Mouse (Mus musculus) embryonic facial prominence, embryonic 12.5 days (tissue): Measurements from ENCODE around the gene Mef2d. TPM values are rescaled to one million over a fixed set of nuclear protein-coding genes. Genes with fewer than 3 reads are reported as not detected.

ENCODE experiments used
- ATAC-seq: fragments of 200-750 bp; cut with Nextera tagmentation; 2 replicates; pipeline ENCODE4 v1.8.0; 2017; ENCODE audit not compliant: insufficient number of reproducible peaks, insufficient read depth, low FRiP score, low TSS enrichment
- H3K27ac ChIP-seq: fragments of 300-500 bp; sonication (generic); 2 replicates; pipeline ENCODE4 v1.5.1; 2016; ENCODE audit warnings: mild to moderate bottlenecking
- H3K27me3 ChIP-seq: fragments of 300-500 bp; sonication (generic); 2 replicates; pipeline ENCODE4 v1.6.1; 2016; ENCODE audit warnings: mild to moderate bottlenecking, moderate library complexity
- H3K36me3 ChIP-seq: fragments of 300-500 bp; sonication (generic); 2 replicates; pipeline ENCODE4 v1.6.1; 2016; ENCODE audit warnings: mild to moderate bottlenecking
- H3K4me1 ChIP-seq: fragments of 300-500 bp; sonication (generic); 2 replicates; pipeline ENCODE4 v1.6.1; 2016
- H3K4me2 ChIP-seq: fragments of 300-500 bp; sonication (generic); replicated peaks from 2 replicates; pipeline ENCODE4 v1.6.1; 2016; ENCODE audit warnings: mild to moderate bottlenecking, moderate library complexity
- H3K4me3 ChIP-seq: fragments of 300-500 bp; sonication (generic); 2 replicates; pipeline ENCODE4 v1.5.1; 2016; ENCODE audit warnings: mild to moderate bottlenecking
- H3K9ac ChIP-seq: fragments of 300-500 bp; sonication (generic); 2 replicates; pipeline ENCODE4 v1.6.1; 2016; ENCODE audit warnings: mild to moderate bottlenecking, moderate library complexity
- H3K9me3 ChIP-seq: fragments of 300-500 bp; sonication (generic); 2 replicates; pipeline ENCODE4 v1.6.1; 2016; ENCODE audit warnings: mild to moderate bottlenecking, moderate library complexity
- WGBS: fragments of 180-500 bp; shearing (Covaris S2); methylation state at CpG from one replicate; pipeline ENCODE4 v1.1.7; 2016; 5-methylcytosine and 5-hydroxymethylcytosine counted together
- polyA plus RNA-seq: library from polyadenylated mRNA; unstranded; fragments of >200 nt; fragmentation: Nextera tagmentation; extraction: Ambion mirVana; gene quantifications from 2 replicates; pipeline ENCODE4 v1.2.1, GENCODE M21; 2016

The Mef2d gene
- polyA plus RNA-seq, 1 experiment from 2014 or later = 17.7 TPM

- Histone ChIP-seq H3K27me3 (peaks cover 4% of the 10 kb centered on the region), H3K4me3 (peak overlapping the region; percentile 54), H3K9ac (peak overlapping the region; percentile 71), H3K36me3 (no peaks in the 10 kb centered on the region), H3K4me2 (peak overlapping the region; percentile 90), H3K4me1 (peaks cover 30% of the 10 kb centered on the region), H3K27ac (peak overlapping the region; percentile 93), H3K9me3 (no peaks in the 10 kb centered on the region)
- under 1% methylated on average over 32 of the region's 32 CpGs for WGBS
- 0 out of 2 replicates have a peak, but pooled peaks have one; percentile 45 for ATAC-seq
These were observed 3.6 kb upstream of the Mef2d start for GRCm38 (mm10) chr3:88138336-88139242.

- Histone ChIP-seq H3K4me2 (peak overlapping the region; percentile 90), H3K36me3 (no peaks in the 10 kb centered on the region), H3K9ac (peak overlapping the region; percentile 71), H3K27me3 (peaks cover 4% of the 10 kb centered on the region), H3K4me3 (peak overlapping the region; percentile 54), H3K27ac (peak overlapping the region; percentile 93), H3K9me3 (no peaks in the 10 kb centered on the region), H3K4me1 (peaks cover 39% of the 10 kb centered on the region)
- WGBS = 17% methylated on average over 25 of the region's 25 CpGs
- ATAC-seq = no peak
These were observed 2.7 kb upstream of the Mef2d start for GRCm38 (mm10) chr3:88139243-88140177.

GRCm38 (mm10) chr3:88140178-88140902, 1.8 kb upstream of the Mef2d start:
- H3K9me3 ChIP-seq = no peaks in the 10 kb centered on the region
- H3K4me3 ChIP-seq = 0 out of 2 replicates have a peak overlapping the region, but pooled peaks have one; percentile 2
- H3K27me3 ChIP-seq = peaks cover 4% of the 10 kb centered on the region
- ATAC-seq = no peak
- H3K27ac ChIP-seq = peak overlapping the region; percentile 93
- H3K4me1 ChIP-seq = peaks cover 47% of the 10 kb centered on the region
- peak overlapping the region; percentile 90; the same call in 1 of the 2 replicates for H3K4me2 ChIP-seq
- 16% methylated on average over 11 of the region's 11 CpGs for WGBS
- no peaks in the 10 kb centered on the region for H3K36me3 ChIP-seq
- no peak overlapping the region for H3K9ac ChIP-seq

GRCm38 (mm10) chr3:88140903-88141430, 1.2 kb upstream of the Mef2d start:
- 28% methylated on average over 6 of the region's 6 CpGs for WGBS

GRCm38 (mm10) chr3:88141439-88141786, 759 bp upstream of the Mef2d start:
- no peaks in the 10 kb centered on the region for H3K36me3 ChIP-seq
- peak overlapping the region; percentile 70 for H3K4me3 ChIP-seq
- peak overlapping the region; percentile 33; the same call in 1 of the 2 replicates for H3K9ac ChIP-seq
- no peak for ATAC-seq
- WGBS = 6% methylated on average over 9 of the region's 9 CpGs
- H3K4me1 ChIP-seq = peaks cover 58% of the 10 kb centered on the region
- H3K9me3 ChIP-seq = no peaks in the 10 kb centered on the region
- H3K4me2 ChIP-seq = peak overlapping the region; percentile 89
- H3K27me3 ChIP-seq = peaks cover 4% of the 10 kb centered on the region
- H3K27ac ChIP-seq = peak overlapping the region; percentile 93

More at GRCm38 (mm10) chr3:88140903-88141430, 1.2 kb upstream of the Mef2d start:
- H3K4me3 ChIP-seq = peak overlapping the region; percentile 70; the same call in 1 of the 2 replicates
- H3K9ac ChIP-seq = no peak overlapping the region; the same call in 1 of the 2 replicates
- no peak for ATAC-seq
- peak overlapping the region; percentile 93 for H3K27ac ChIP-seq
- H3K4me2 ChIP-seq = peak overlapping the region; percentile 89
- H3K9me3 ChIP-seq = no peaks in the 10 kb centered on the region
- H3K27me3 ChIP-seq = peaks cover 4% of the 10 kb centered on the region
- peaks cover 54% of the 10 kb centered on the region for H3K4me1 ChIP-seq
- no peaks in the 10 kb centered on the region for H3K36me3 ChIP-seq

- peak overlapping the region; percentile 93 for H3K27ac ChIP-seq
- ATAC-seq = peak; percentile 31; the same call in 1 of the 2 replicates
- peak overlapping the region; percentile 66 for H3K9ac ChIP-seq
- H3K9me3 ChIP-seq = no peaks in the 10 kb centered on the region
- H3K27me3 ChIP-seq = peaks cover 4% of the 10 kb centered on the region
- peak overlapping the region; percentile 70 for H3K4me3 ChIP-seq
- H3K4me1 ChIP-seq = peaks cover 67% of the 10 kb centered on the region
- WGBS = under 1% methylated on average over 55 of the region's 57 CpGs
- H3K36me3 ChIP-seq = no peaks in the 10 kb centered on the region
- H3K4me2 ChIP-seq = peak overlapping the region; percentile 89
These were observed 359 bp downstream of the Mef2d start for GRCm38 (mm10) chr3:88142546-88142915.

- Histone ChIP-seq H3K27ac (peak overlapping the region; percentile 93), H3K9me3 (no peaks in the 10 kb centered on the region), H3K4me3 (peak overlapping the region; percentile 70), H3K9ac (peak overlapping the region; percentile 66), H3K4me2 (peak overlapping the region; percentile 89), H3K27me3 (peaks cover 4% of the 10 kb centered on the region), H3K36me3 (no peaks in the 10 kb centered on the region), H3K4me1 (peaks cover 68% of the 10 kb centered on the region)
- 0 out of 2 replicates have a peak, but pooled peaks have one; percentile 9 for ATAC-seq
- WGBS = under 1% methylated on average over 33 of the region's 33 CpGs
These were observed 972 bp downstream of the Mef2d start for GRCm38 (mm10) chr3:88142916-88143771.

GRCm38 (mm10) chr3:88143961-88144486, 1.9 kb downstream of the Mef2d start:
- Histone ChIP-seq H3K4me3 (peak overlapping the region; percentile 70), H3K27me3 (peaks cover 4% of the 10 kb centered on the region), H3K27ac (no peak overlapping the region; the same call in none of the 2 replicates), H3K9me3 (no peaks in the 10 kb centered on the region), H3K36me3 (no peaks in the 10 kb centered on the region), H3K4me1 (peaks cover 73% of the 10 kb centered on the region), H3K4me2 (peak overlapping the region; percentile 89), H3K9ac (peak overlapping the region; percentile 39)
- no peak for ATAC-seq
- 25% methylated on average over 5 of the region's 5 CpGs for WGBS

- Histone ChIP-seq H3K4me2 (peak overlapping the region; percentile 89), H3K4me1 (peaks cover 73% of the 10 kb centered on the region), H3K4me3 (peak overlapping the region; percentile 70), H3K27me3 (peaks cover 4% of the 10 kb centered on the region), H3K36me3 (no peaks in the 10 kb centered on the region), H3K9me3 (no peaks in the 10 kb centered on the region), H3K9ac (peak overlapping the region; percentile 39; the same call in 1 of the 2 replicates), H3K27ac (no peak overlapping the region)
- 61% methylated on average over 6 of the region's 6 CpGs for WGBS
- ATAC-seq = no peak
These were observed 2.7 kb downstream of the Mef2d start for GRCm38 (mm10) chr3:88144648-88145410.
